Mouse (Mus musculus) brain, embryonic 14.5 days (tissue): ENCODE measurements at regions not wholly inside any gene's neighbourhood (a gene's known extent, or its start where the extent isn't known, plus 50 kb on each side); places are given as distances from the start of the nearest gene placed in this dataset.

ENCODE experiments used
- CTCF ChIP-seq: fragments of 200-500 bp; IDR thresholded peaks from 2 replicates; pipeline ENCODE4 v1.5.1; 2012; ENCODE audit warnings: inconsistent platforms, mild to moderate bottlenecking, moderate library complexity, borderline replicate concordance; ENCODE audit not compliant: insufficient read depth, insufficient read length; ENCODE audit errors: extremely low read depth
- POLR2A ChIP-seq: fragments of 200-500 bp; IDR thresholded peaks from 2 replicates; pipeline ENCODE4 v1.6.1; 2012; ENCODE audit warnings: mild to moderate bottlenecking, inconsistent platforms, borderline replicate concordance; ENCODE audit not compliant: poor library complexity, insufficient read depth, insufficient read length, severe bottlenecking; ENCODE audit errors: extremely low read depth

DNA sequence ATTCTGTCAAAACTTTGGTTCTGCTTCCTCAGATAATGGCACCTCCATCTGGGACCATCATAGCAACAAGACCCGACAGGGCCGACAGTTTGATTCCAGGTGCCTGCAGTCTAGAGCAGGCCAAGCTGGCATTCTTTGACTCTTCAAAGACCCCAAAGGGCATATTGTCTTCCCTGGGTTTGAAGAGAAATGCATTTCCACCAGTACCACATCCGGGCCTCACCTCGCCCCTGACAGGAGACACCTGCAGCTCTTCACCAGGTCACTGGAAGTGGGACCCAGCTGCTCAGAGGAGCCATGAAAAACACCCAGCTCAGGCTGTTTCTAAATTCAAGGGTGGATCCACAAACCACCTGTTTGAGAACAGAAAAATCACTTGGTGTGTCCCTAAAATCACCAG is 222.2 kb downstream of the Emx2 start:
- no peak for TF ChIP-seq CTCF
- TF ChIP-seq POLR2A: no peak
